Mouse (Mus musculus) kidney, postnatal 0 days (tissue): ENCODE measurements at regions not wholly inside any gene's neighbourhood (a gene's known extent, or its start where the extent isn't known, plus 50 kb on each side); places are given as distances from the start of the nearest gene placed in this dataset.
A peak's percentile ranks its signal among the peaks of the same experiment; 100 is the strongest.

Experiments
- ATAC-seq: fragments of 200-750 bp; cut with Nextera tagmentation; replicated peaks from 2 replicates; pipeline ENCODE4 v1.8.0; 2017; ENCODE audit warnings: low read depth, moderate number of reproducible peaks, moderate TSS enrichment, moderate library complexity; ENCODE audit not compliant: low FRiP score
- DNase-seq: peaks from one replicate; pipeline ENCODE4 v3.0.0-alpha.2; 2016; ENCODE audit warnings: low spot score
- H3K27ac ChIP-seq: fragments of 300-500 bp; sonication (generic); 2 replicates; pipeline ENCODE4 v1.5.1; 2014; ENCODE audit warnings: mild to moderate bottlenecking
- H3K27me3 ChIP-seq: fragments of 300-500 bp; sonication (generic); 2 replicates; pipeline ENCODE4 v1.6.1; 2014; ENCODE audit warnings: low read length, mixed read lengths; ENCODE audit not compliant: insufficient read depth
- H3K36me3 ChIP-seq: fragments of 300-500 bp; sonication (generic); 2 replicates; pipeline ENCODE4 v1.6.1; 2014; ENCODE audit warnings: low read length, mixed read lengths; ENCODE audit not compliant: insufficient read depth
- H3K4me1 ChIP-seq: fragments of 300-500 bp; sonication (generic); replicated peaks from 2 replicates; pipeline ENCODE4 v1.6.1; 2014; ENCODE audit warnings: antibody characterized with exemption, low read length, mixed read lengths; ENCODE audit not compliant: insufficient read depth
- H3K4me2 ChIP-seq: fragments of 300-500 bp; sonication (generic); 2 replicates; pipeline ENCODE4 v1.6.1; 2014; ENCODE audit warnings: mild to moderate bottlenecking, low read length, moderate library complexity, mixed read lengths
- H3K4me3 ChIP-seq: fragments of 300-500 bp; sonication (generic); replicated peaks from 2 replicates; pipeline ENCODE4 v1.5.1; 2014; ENCODE audit warnings: low read depth, low read length
- H3K9ac ChIP-seq: fragments of 300-500 bp; sonication (generic); 2 replicates; pipeline ENCODE4 v1.6.1; 2014; ENCODE audit warnings: low read depth, low read length
- H3K9me3 ChIP-seq: fragments of 300-500 bp; sonication (generic); replicated peaks from 2 replicates; pipeline ENCODE4 v1.6.1; 2016; ENCODE audit warnings: low read length, inconsistent platforms, mixed read lengths
- CTCF ChIP-seq: IDR thresholded peaks from 2 replicates; pipeline ENCODE4 v1.5.1; 2016; ENCODE audit warnings: antibody characterized with exemption, low read depth, mild to moderate bottlenecking, moderate library complexity
- WGBS: fragments of 180-500 bp; shearing (Covaris S2); extraction: QIAGEN DNeasy Blood & Tissue Kit; methylation state at CpG from one replicate; pipeline ENCODE4 v1.1.7; 2014; 5-methylcytosine and 5-hydroxymethylcytosine counted together

DNA sequence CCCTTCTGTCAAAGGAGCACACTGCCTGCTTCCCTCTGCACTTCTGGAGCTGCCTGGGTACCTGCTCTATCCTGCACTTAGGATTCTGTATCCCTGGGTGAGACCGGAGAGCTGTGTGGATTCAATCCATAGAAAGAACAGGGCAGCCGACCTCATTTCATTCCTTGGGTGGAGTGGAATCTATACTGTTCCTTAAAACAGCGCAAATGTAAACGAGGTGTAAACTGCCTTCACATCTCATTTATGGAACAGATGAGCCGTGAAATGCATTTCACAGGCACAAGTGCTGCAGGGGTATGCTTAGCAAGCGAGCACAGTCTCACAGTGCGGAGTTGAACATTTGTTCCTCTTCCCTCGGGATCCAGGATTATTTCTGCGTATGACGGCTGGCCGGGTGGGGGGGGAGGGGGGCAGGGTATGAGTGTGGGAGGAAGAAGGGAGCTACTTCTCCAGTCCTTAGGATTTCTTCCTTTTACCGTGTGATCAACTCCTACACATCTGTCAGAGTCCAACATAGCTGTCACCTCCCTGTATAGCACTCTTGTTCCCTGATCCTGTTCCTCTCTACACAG lies 459.3 kb downstream of the Pdcd6ip start:
- Histone ChIP-seq H3K27me3 (no peaks in the 10 kb centered on the region), H3K36me3 (no peaks in the 10 kb centered on the region), H3K4me3 (no peak overlapping the region), H3K4me1 (no peaks in the 10 kb centered on the region; the same call in 1 of the 2 replicates), H3K9me3 (no peaks in the 10 kb centered on the region), H3K27ac (no peak overlapping the region), H3K4me2 (no peak overlapping the region), H3K9ac (no peak overlapping the region)
- TF ChIP-seq CTCF = no peak
- WGBS = 26% methylated on average over 12 of the region's 12 CpGs
- ATAC-seq (no peak), DNase-seq (no peak)

DNA sequence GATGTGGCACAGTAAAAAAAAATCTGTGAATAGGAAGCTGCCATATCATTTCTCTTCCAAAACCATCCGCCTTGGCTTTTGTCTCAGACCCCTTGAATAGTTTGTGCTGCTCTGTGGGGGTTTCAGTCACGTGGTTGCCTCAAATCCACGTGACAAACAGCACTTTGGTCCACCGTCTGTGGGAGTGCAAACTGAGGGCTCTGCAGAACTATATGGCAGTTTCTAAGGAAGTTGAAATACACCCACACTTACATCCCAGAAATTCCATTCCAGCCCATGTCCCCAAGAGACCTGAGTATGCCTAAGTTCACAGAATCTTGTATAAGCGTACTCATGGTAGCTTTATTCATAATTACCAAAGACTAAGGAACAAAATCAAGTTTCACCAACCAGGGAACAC lies 460.1 kb downstream of the Pdcd6ip start:
- DNase-seq = peak; percentile 25

DNA sequence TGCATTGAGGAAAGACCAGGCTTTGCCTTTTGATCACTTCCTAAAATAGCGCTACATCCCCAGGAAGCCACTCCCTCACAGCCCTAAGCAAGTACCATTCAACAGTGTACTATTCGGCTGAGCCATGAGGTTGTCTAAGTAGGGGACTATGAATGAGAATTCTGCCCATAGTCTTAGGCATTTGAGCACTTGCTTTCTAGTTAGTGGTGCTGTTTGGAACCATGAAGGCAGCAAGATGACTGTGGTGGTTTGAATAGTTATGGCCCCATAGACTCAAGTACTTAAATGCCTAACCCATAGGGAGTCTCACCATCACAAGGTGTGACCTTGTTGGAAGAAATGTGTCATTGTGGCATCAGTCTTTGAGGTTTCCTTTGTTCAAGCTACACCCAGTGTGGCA lies 464.2 kb downstream of the Pdcd6ip start:
- TF ChIP-seq CTCF = no peak
- H3K4me3 ChIP-seq = no peak overlapping the region
- no peaks in the 10 kb centered on the region for H3K9me3 ChIP-seq
- H3K4me2 ChIP-seq = no peak overlapping the region
- no peak overlapping the region for H3K9ac ChIP-seq
- ATAC-seq (no peak), DNase-seq (no peak)
- no peaks in the 10 kb centered on the region; the same call in 1 of the 2 replicates for H3K4me1 ChIP-seq
- no peak overlapping the region for H3K27ac ChIP-seq
- no peaks in the 10 kb centered on the region for H3K27me3 ChIP-seq
- H3K36me3 ChIP-seq = no peaks in the 10 kb centered on the region
- WGBS = 84% methylated on average over 2 of the region's 2 CpGs

More for the DNA sequence above, 460.1 kb downstream of the Pdcd6ip start:
- 37% methylated on average over 5 of the region's 5 CpGs for WGBS
- no peak overlapping the region for H3K4me2 ChIP-seq
- no peak for ATAC-seq
- H3K27ac ChIP-seq = no peak overlapping the region
- no peak overlapping the region for H3K4me3 ChIP-seq
- H3K27me3 ChIP-seq = no peaks in the 10 kb centered on the region
- no peaks in the 10 kb centered on the region; the same call in 1 of the 2 replicates for H3K4me1 ChIP-seq
- TF ChIP-seq CTCF = no peak
- H3K9ac ChIP-seq = no peak overlapping the region
- H3K36me3 ChIP-seq = no peaks in the 10 kb centered on the region
- no peaks in the 10 kb centered on the region for H3K9me3 ChIP-seq

GRCm38 (mm10) chr9:113233370-113233769 lies 474.7 kb downstream of the Pdcd6ip start:
- Histone ChIP-seq H3K9me3 (no peaks in the 10 kb centered on the region), H3K27ac (no peak overlapping the region), H3K27me3 (no peaks in the 10 kb centered on the region), H3K4me2 (no peak overlapping the region), H3K4me3 (no peak overlapping the region), H3K9ac (no peak overlapping the region), H3K4me1 (no peaks in the 10 kb centered on the region), H3K36me3 (no peaks in the 10 kb centered on the region)
- no peak for ATAC-seq
- no peak for TF ChIP-seq CTCF
- WGBS = 82% methylated on average over 1 of the region's 1 CpGs
- DNase-seq = no peak

- H3K27ac ChIP-seq = no peak overlapping the region
- H3K4me2 ChIP-seq = no peak overlapping the region
- no peak overlapping the region for H3K4me3 ChIP-seq
- H3K27me3 ChIP-seq = no peaks in the 10 kb centered on the region
- DNase-seq (no peak), ATAC-seq (no peak)
- H3K9ac ChIP-seq = no peak overlapping the region
- 81% methylated on average over 1 of the region's 1 CpGs for WGBS
- no peak for TF ChIP-seq CTCF
- no peaks in the 10 kb centered on the region for H3K4me1 ChIP-seq
- H3K36me3 ChIP-seq = no peaks in the 10 kb centered on the region
- H3K9me3 ChIP-seq = no peaks in the 10 kb centered on the region
Observed at GRCm38 (mm10) chr9:113229391-113229790, 478.7 kb downstream of the Pdcd6ip start.

DNA sequence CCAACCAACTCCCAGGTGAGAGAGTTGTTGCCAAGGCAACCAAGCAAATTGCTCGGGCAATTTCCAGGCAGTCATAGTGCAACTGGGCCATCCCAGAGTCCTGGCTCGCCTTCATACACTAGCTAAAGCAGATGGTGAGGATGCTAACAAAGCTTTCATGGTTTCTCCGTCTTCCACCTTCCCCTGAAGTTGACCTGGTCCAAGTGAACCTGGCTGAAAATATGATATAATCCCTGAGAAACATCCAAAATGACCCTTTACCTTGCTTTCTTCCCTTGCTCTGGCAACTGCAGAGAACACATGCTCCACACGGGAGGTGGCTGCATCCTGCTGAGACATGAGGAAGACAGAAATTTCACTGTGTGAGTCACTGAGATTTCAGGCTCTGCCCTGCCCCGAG lies 494.1 kb downstream of the Pdcd6ip start:
- no peaks in the 10 kb centered on the region for H3K27me3 ChIP-seq
- no peak overlapping the region for H3K4me2 ChIP-seq
- H3K27ac ChIP-seq = no peak overlapping the region
- WGBS = 75% methylated on average over 5 of the region's 5 CpGs
- ATAC-seq (no peak), DNase-seq (no peak)
- H3K4me1 ChIP-seq = no peaks in the 10 kb centered on the region
- H3K9me3 ChIP-seq = no peaks in the 10 kb centered on the region
- H3K36me3 ChIP-seq = no peaks in the 10 kb centered on the region
- no peak overlapping the region for H3K9ac ChIP-seq
- no peak overlapping the region for H3K4me3 ChIP-seq
- TF ChIP-seq CTCF = no peak

DNA sequence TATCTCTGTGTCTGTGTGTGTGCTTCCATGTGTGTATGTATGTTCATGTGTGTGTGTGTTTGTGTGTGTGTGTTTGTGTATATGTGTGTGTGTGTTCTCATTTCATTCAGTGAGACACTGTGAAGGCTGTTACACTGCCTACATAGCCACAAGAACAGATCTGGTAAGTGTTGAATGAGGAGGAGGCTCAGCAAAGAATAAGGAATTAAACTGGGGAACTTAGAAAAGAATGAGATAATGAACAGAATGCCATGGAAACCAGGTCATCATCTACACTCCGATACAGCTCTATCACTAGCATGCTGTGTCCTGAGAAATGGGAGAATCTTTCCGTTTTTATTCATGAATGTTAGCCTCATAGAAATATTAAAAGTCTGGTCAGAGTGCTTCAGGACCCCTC lies 495.7 kb downstream of the Pdcd6ip start:
- H3K4me1 ChIP-seq = no peaks in the 10 kb centered on the region
- no peak overlapping the region for H3K27ac ChIP-seq
- ATAC-seq = no peak
- H3K4me3 ChIP-seq = no peak overlapping the region
- DNase-seq = no peak
- H3K4me2 ChIP-seq = no peak overlapping the region
- no peaks in the 10 kb centered on the region for H3K36me3 ChIP-seq
- no peaks in the 10 kb centered on the region for H3K27me3 ChIP-seq
- no peak overlapping the region for H3K9ac ChIP-seq
- TF ChIP-seq CTCF = no peak
- 77% methylated on average over 2 of the region's 2 CpGs for WGBS
- H3K9me3 ChIP-seq = no peaks in the 10 kb centered on the region
